Comparison of ENCODE assay signal across 9 mouse cellular contexts in the genomic region with DNA sequence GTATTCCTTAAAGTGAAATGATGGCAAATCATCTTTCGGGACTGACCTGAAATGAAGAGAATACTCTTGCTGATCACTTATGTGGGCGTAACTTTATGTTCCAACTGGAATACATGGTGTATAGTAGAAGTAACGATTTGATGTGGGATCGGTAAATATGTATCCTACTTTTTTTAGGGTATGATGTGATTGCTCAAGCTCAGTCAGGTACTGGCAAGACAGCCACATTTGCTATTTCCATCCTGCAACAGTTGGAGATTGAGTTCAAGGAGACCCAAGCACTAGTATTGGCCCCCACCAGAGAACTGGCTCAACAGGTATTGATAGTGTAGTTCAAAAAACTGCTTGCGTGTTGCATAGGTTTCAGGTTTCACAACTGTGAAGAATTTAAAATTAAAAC. TPM values are rescaled to one million over a fixed set of nuclear protein-coding genes. Genes with fewer than 3 reads are reported as not detected.
DNase-seq lines count a peak whose midpoint lies in the region; ATAC-seq and TF ChIP-seq lines count a peak whose summit lies in the region.
"Had no signal": no experiment of that assay in that cellular context is flagged by ENCODE, and none has a peak within 500 bp of the region (broad histone marks: within the 10 kb centered on the region; RNA-seq: fewer than 3 reads in every experiment).

No protein-coding gene starts in this region.

- TF ChIP-seq CTCF in kidney, adult 2 months (conservative IDR thresholded peaks at IDR 0.05; ENCODE audit: insufficient read depth, insufficient read length, low read depth, low read length), result no peak

- intact Hi-C loops in gastrocnemius, postnatal 36 days (cut with DNase I), result no loop called here

- H3K9ac ChIP-seq in hindbrain, embryonic 11.5 days (ENCODE audit: low read depth, low read length), result peak overlapping the region; percentile 98
- H3K9ac ChIP-seq in midbrain, embryonic 12.5 days (replicated peaks), result peak overlapping the region; percentile 99

- ATAC-seq in hindbrain, embryonic 11.5 days (ENCODE audit: low FRiP score), result no peak
- no peak for ATAC-seq in midbrain, embryonic 12.5 days (ENCODE audit: low FRiP score, low read depth)

- WGBS in kidney, adult 2 months, result 3% methylated on average over 5 of the region's 5 CpGs
- WGBS in hindbrain, embryonic 11.5 days, result 3% methylated on average over 5 of the region's 5 CpGs
- 7% methylated on average over 5 of the region's 5 CpGs for WGBS in midbrain, embryonic 12.5 days

- peaks cover 27% of the 10 kb centered on the region for H3K36me3 ChIP-seq in kidney, adult 2 months (ENCODE audit: control insufficient read depth, insufficient read depth, low read length)
- peaks cover 5% of the 10 kb centered on the region; the same call in 1 of the 2 replicates for H3K36me3 ChIP-seq in hindbrain, embryonic 11.5 days (ENCODE audit: control insufficient read depth, insufficient read depth, low read length)
- H3K36me3 ChIP-seq in midbrain, embryonic 12.5 days, result peaks cover 42% of the 10 kb centered on the region

- H3K4me3 ChIP-seq in kidney, adult 2 months (ENCODE audit: insufficient read depth, low read depth, low read length), result peak overlapping the region; percentile 68
- H3K4me3 ChIP-seq in hindbrain, embryonic 11.5 days (ENCODE audit: low read depth, low read length), result peak overlapping the region; percentile 93
- H3K4me3 ChIP-seq in midbrain, embryonic 12.5 days, result peak overlapping the region; percentile 91

- no peak overlapping the region for H3K27ac ChIP-seq in kidney, adult 2 months (ENCODE audit: insufficient read depth, low read depth, low read length)
- no peak overlapping the region for H3K27ac ChIP-seq in hindbrain, embryonic 11.5 days (ENCODE audit: low read depth, low read length)
- no peak overlapping the region for H3K27ac ChIP-seq in midbrain, embryonic 12.5 days (replicated peaks)

- no peak for TF ChIP-seq POLR2A in kidney, adult 2 months (IDR thresholded peaks at IDR 0.05; ENCODE audit: low read depth, low read length)

- no peaks in the 10 kb centered on the region for H3K9me3 ChIP-seq in hindbrain, embryonic 11.5 days (ENCODE audit: control insufficient read depth, low read length)
- no peaks in the 10 kb centered on the region for H3K9me3 ChIP-seq in midbrain, embryonic 12.5 days

- no peaks in the 10 kb centered on the region for H3K27me3 ChIP-seq in kidney, adult 2 months (replicated peaks; ENCODE audit: control insufficient read depth, insufficient read depth, low read length)
- H3K27me3 ChIP-seq in hindbrain, embryonic 11.5 days (ENCODE audit: control insufficient read depth, insufficient read depth, low read length), result no peaks in the 10 kb centered on the region
- peaks cover 1% of the 10 kb centered on the region; the same call in 1 of the 2 replicates for H3K27me3 ChIP-seq in midbrain, embryonic 12.5 days

- H3K4me2 ChIP-seq in hindbrain, embryonic 11.5 days (replicated peaks; ENCODE audit: low read depth, low read length), result peak overlapping the region; percentile 69
- H3K4me2 ChIP-seq in midbrain, embryonic 12.5 days (replicated peaks), result peak overlapping the region; percentile 91

- H3K4me1 ChIP-seq in kidney, adult 2 months (ENCODE audit: control insufficient read depth, insufficient read depth, low read length), result peaks cover 8% of the 10 kb centered on the region; the same call in 1 of the 2 replicates
- peaks cover 5% of the 10 kb centered on the region; the same call in 1 of the 2 replicates for H3K4me1 ChIP-seq in hindbrain, embryonic 11.5 days (replicated peaks; ENCODE audit: control insufficient read depth, insufficient read depth, low read length)
- peaks cover 23% of the 10 kb centered on the region for H3K4me1 ChIP-seq in midbrain, embryonic 12.5 days

- DNase-seq in kidney, adult 2 months, result no peak
- DNase-seq in kidney, postnatal 14 days, result no peak
- DNase-seq in R1 (ENCODE audit: low read depth, low spot score), result peak; percentile 51
- DNase-seq in hindbrain, embryonic 11.5 days (ENCODE audit: low spot score), result no peak
- DNase-seq in gastrocnemius, postnatal 36 days, result no peak
- DNase-seq in ovary, postnatal 36 days (ENCODE audit: low spot score), result no peak
- no peak for DNase-seq in cerebellum, adult 9-10 months
- DNase-seq: kidney, adult 18-20 months had no signal

RNA-seq across cellular contexts. Expression of a gene that starts 1.7 kb away (rescaled TPM):
- polyA plus RNA-seq in kidney, adult 2 months (2012; rRNA removed), result 111 and 143 TPM in 2 replicates
- polyA plus RNA-seq in hindbrain, embryonic 11.5 days (2014; fragmentation: Nextera tagmentation; extraction: Ambion mirVana), result 230 and 239 TPM in 2 replicates
- polyA plus RNA-seq in midbrain, embryonic 12.5 days (2016; fragmentation: Nextera tagmentation; extraction: Ambion mirVana), result 208 and 213 TPM in 2 replicates
- 100 to 1,000 TPM; 380 to 417 TPM for total RNA-seq in gastrocnemius, postnatal 36 days (2021)

RNA-seq across cellular contexts. Expression of a gene that starts 18.6 kb away (rescaled TPM):
- polyA plus RNA-seq in kidney, adult 2 months (2012; rRNA removed), result 0.38 and 0.48 TPM in 2 replicates
- 182 and 192 TPM in 2 replicates for polyA plus RNA-seq in hindbrain, embryonic 11.5 days (2014; fragmentation: Nextera tagmentation; extraction: Ambion mirVana)
- 145 and 162 TPM in 2 replicates for polyA plus RNA-seq in midbrain, embryonic 12.5 days (2016; fragmentation: Nextera tagmentation; extraction: Ambion mirVana)
- 1 to 10 TPM; 5.8 to 7.1 TPM for total RNA-seq in gastrocnemius, postnatal 36 days (2021)

RNA-seq across cellular contexts. Expression of a gene that starts 37.4 kb away (rescaled TPM):
- 68.9 and 86.8 TPM in 2 replicates for polyA plus RNA-seq in kidney, adult 2 months (2012; rRNA removed)
- polyA plus RNA-seq in hindbrain, embryonic 11.5 days (2014; fragmentation: Nextera tagmentation; extraction: Ambion mirVana), result not detected in 2 replicates
- not detected in 2 replicates for polyA plus RNA-seq in midbrain, embryonic 12.5 days (2016; fragmentation: Nextera tagmentation; extraction: Ambion mirVana)
- total RNA-seq in gastrocnemius, postnatal 36 days (2021), result 10 to 100 TPM in 1 of 2 experiments, 1 to 10 TPM in 1; 5.6 to 13.1 TPM

RNA-seq across cellular contexts. Expression of a gene that starts 51.3 kb away (rescaled TPM):
- 0.41 and 0.43 TPM in 2 replicates for polyA plus RNA-seq in kidney, adult 2 months (2012; rRNA removed)
- polyA plus RNA-seq in hindbrain, embryonic 11.5 days (2014; fragmentation: Nextera tagmentation; extraction: Ambion mirVana), result 0.10 TPM in 1 of 2 replicates, not detected in the other
- 0.26 TPM in 1 of 2 replicates, not detected in the other for polyA plus RNA-seq in midbrain, embryonic 12.5 days (2016; fragmentation: Nextera tagmentation; extraction: Ambion mirVana)
- total RNA-seq in gastrocnemius, postnatal 36 days (2021), result under 1 TPM in 1 of 2 experiments, not detected in 1; 0.43 TPM

Comparison
In these comparisons a context has a peak if more than half of its experiments do, and no peak if none do; other contexts are left out.
1. RNA of a gene that starts 18.6 kb away (polyA plus RNA-seq): 182 to 192 TPM in hindbrain, embryonic 11.5 days and 145 to 162 TPM in midbrain, embryonic 12.5 days; 0.38 to 0.48 TPM in kidney, adult 2 months; every median in the first group is over 10 times any median in the second.
2. RNA of a gene that starts 37.4 kb away (polyA plus RNA-seq): 68.9 to 86.8 TPM in kidney, adult 2 months; not detected in hindbrain, embryonic 11.5 days and not detected in midbrain, embryonic 12.5 days; every median in the first group is over 10 times any median in the second.
3. Peak in every context shown above with its lines, with median percentiles within 50 percentile points of each other: H3K4me3 ChIP-seq.